Mouse (Mus musculus): ENCODE measurements at regions not wholly inside any gene's neighbourhood (a gene's known extent, or its start where the extent isn't known, plus 50 kb on each side); places are given as distances from the start of the nearest gene placed in this dataset.

DNA sequence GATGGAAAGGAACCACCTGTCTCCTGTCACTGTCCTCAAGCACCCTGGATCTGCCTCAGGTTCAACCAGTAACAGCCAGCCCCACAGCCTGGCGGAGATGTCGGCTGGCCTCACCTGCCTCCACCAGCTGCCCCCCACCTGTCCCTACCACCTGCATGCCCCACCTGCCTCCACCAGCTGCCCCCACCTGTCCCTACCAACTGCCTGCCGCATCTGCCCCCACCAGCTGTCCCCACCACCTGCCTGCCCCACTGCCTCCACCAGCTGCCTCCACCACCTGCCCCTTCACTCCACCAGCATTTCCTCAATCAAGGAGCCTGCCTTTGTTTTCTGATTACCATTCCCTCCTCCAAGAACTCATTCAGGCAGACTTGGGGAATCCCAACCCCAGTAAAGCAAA, 68.9 kb upstream of the Smyd2 start:
- TF ChIP-seq CTCF (IDR thresholded peaks at IDR 0.05; ENCODE audit: insufficient read depth, low read length) = no peak
- no peak for TF ChIP-seq POLR2A (IDR thresholded peaks at IDR 0.05; ENCODE audit: borderline replicate concordance, extremely low read depth, low read depth, low read length)
